Mouse (Mus musculus) olfactory bulb, adult 2 months (tissue): Measurements from ENCODE around the gene Dnajb6.
"Not testable (repeated sequence)": the region's sequence is repeated elsewhere in the genome, so short reads cannot be mapped to it uniquely, and the experiment has no call there.

Experiments
- CTCF ChIP-seq: fragments of 200-500 bp; IDR thresholded peaks from 2 replicates; pipeline ENCODE4 v1.5.1; 2012; ENCODE audit warnings: low read depth, mild to moderate bottlenecking, low read length, moderate library complexity; ENCODE audit not compliant: insufficient read depth
- POLR2A ChIP-seq: fragments of 200-500 bp; IDR thresholded peaks from 2 replicates; pipeline ENCODE4 v1.6.1; 2012; ENCODE audit warnings: mild to moderate bottlenecking, low read depth, low read length, moderate library complexity; ENCODE audit not compliant: insufficient read depth

GRCm38 (mm10) chr5:29784906-29785305 lies 49.4 kb downstream of the Dnajb6 start:
- not testable (repeated sequence) for TF ChIP-seq CTCF, POLR2A
